Mouse (Mus musculus) myocyte (in vitro differentiated cells): Measurements from ENCODE around the gene Ppib. TPM values are rescaled to one million over a fixed set of nuclear protein-coding genes. Genes with fewer than 3 reads are reported as not detected.

Experiments used
- H3K27me3 ChIP-seq: one replicate; pipeline ENCODE4 v1.6.1; 2011; ENCODE audit not compliant: control insufficient read depth, insufficient read depth, insufficient read length
- H3K36me3 ChIP-seq: one replicate; pipeline ENCODE4 v1.6.1; 2011; ENCODE audit not compliant: control insufficient read depth, insufficient read depth
- H3K4me2 ChIP-seq: one replicate; pipeline ENCODE4 v1.6.1; 2011; ENCODE audit warnings: low read depth, control low read depth
- H3K4me3 ChIP-seq: one replicate; pipeline ENCODE4 v1.5.1; 2011; ENCODE audit warnings: mild to moderate bottlenecking, control low read depth, moderate library complexity
- H3K79me2 ChIP-seq: one replicate; pipeline ENCODE4 v1.6.1; 2011; ENCODE audit not compliant: control insufficient read depth, insufficient read depth
- H3ac ChIP-seq: one replicate; pipeline ENCODE4 v1.6.1; 2011; ENCODE audit not compliant: control insufficient read depth, insufficient read length
- CEBPB ChIP-seq: IDR thresholded peaks from 2 replicates; pipeline ENCODE4 v1.6.1; 2011; ENCODE audit warnings: mild to moderate bottlenecking, moderate library complexity; ENCODE audit not compliant: poor library complexity, insufficient read depth, severe bottlenecking
- E2F4 ChIP-seq: IDR thresholded peaks from one replicate; pipeline ENCODE4 v1.6.1; 2011; ENCODE audit warnings: mild to moderate bottlenecking, control low read depth, moderate library complexity; ENCODE audit not compliant: insufficient read depth
- MAX ChIP-seq: IDR thresholded peaks from one replicate; pipeline ENCODE4 v1.6.1; 2011; ENCODE audit warnings: low read depth, mild to moderate bottlenecking, control low read depth
- MYOD1 ChIP-seq, 3 experiments: IDR thresholded peaks; one replicate each; pipeline ENCODE4 v1.6.1; 2011; ENCODE audit warnings: control low read depth in 2 of 3, low read depth in 2 of 3, mild to moderate bottlenecking in 2 of 3, moderate library complexity in 1 of 3; ENCODE audit not compliant: insufficient read length in 2 of 3, control insufficient read depth in 1 of 3
- MYOG ChIP-seq, 3 experiments: IDR thresholded peaks; one replicate each; pipeline ENCODE4 v1.6.1; 2011; ENCODE audit warnings: control low read depth in 2 of 3, low read depth in 2 of 3, mild to moderate bottlenecking in 2 of 3; ENCODE audit not compliant: insufficient read length in 2 of 3, control insufficient read depth in 1 of 3, insufficient read depth in 1 of 3
- POLR2A ChIP-seq: IDR thresholded peaks from one replicate; pipeline ENCODE4 v1.6.1; 2011; ENCODE audit warnings: low read depth, mild to moderate bottlenecking, control low read depth, moderate library complexity; ENCODE audit not compliant: insufficient read length
- POLR2AphosphoS2 ChIP-seq: IDR thresholded peaks from one replicate; pipeline ENCODE4 v1.6.1; 2011; ENCODE audit warnings: low read depth, control low read depth; ENCODE audit not compliant: insufficient read length
- REST ChIP-seq: IDR thresholded peaks from one replicate; pipeline ENCODE4 v1.6.1; 2011; ENCODE audit warnings: mild to moderate bottlenecking, control low read depth, moderate library complexity; ENCODE audit not compliant: insufficient read depth, insufficient read length
- SRF ChIP-seq: IDR thresholded peaks from one replicate; pipeline ENCODE4 v1.6.1; 2011; ENCODE audit warnings: low read depth; ENCODE audit not compliant: control insufficient read depth, insufficient read length
- TCF12 ChIP-seq: IDR thresholded peaks from one replicate; pipeline ENCODE4 v1.6.1; 2011; ENCODE audit warnings: mild to moderate bottlenecking, control low read depth; ENCODE audit not compliant: poor library complexity, insufficient read depth, severe bottlenecking
- TCF3 ChIP-seq: IDR thresholded peaks from one replicate; pipeline ENCODE4 v1.6.1; 2011; ENCODE audit warnings: low read depth, control low read depth; ENCODE audit not compliant: insufficient read length
- USF1 ChIP-seq: IDR thresholded peaks from one replicate; pipeline ENCODE4 v1.6.1; 2011; ENCODE audit warnings: low read depth, mild to moderate bottlenecking, control low read depth, moderate library complexity
- polyA plus RNA-seq: library from polyadenylated mRNA; unstranded; fragments of >200 nt; fragmentation: generic; extraction: Trizol; gene quantifications from one replicate; pipeline ENCODE4 v1.2.1, GENCODE M21; 2012; ENCODE audit warnings: missing spikeins

Gene Ppib
- polyA plus RNA-seq, 1 experiment, result 651 TPM

DNA sequence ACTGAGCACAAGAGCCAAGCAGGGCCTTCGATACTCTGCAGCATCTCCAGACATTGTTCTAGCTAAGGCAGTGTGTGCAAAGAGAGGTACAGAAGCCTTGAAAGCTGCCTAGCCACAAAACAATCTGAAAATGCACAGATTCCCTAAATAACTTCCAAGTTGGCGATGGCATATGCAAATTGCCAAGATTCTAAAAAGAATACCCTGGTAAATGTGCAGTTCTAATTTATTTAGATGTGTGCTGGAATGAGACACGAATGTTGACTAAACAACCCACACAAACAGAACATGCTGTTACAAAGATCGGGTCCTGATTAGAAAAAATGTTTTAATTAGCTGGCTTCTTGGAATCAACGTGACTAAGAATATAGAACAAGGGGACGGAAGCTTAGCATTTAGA lies 42.6 kb downstream of the Ppib start:
- H3K4me3 ChIP-seq, result no peak overlapping the region
- H3ac ChIP-seq, result no peak overlapping the region
- H3K79me2 ChIP-seq, result no peaks in the 10 kb centered on the region
- TF ChIP-seq USF1, result no peak
- TF ChIP-seq MYOD1 (IDR thresholded peaks at IDR 0.05; ENCODE audit: control insufficient read depth in 1 of 3, insufficient read length in 2 of 3, low read depth in 2 of 3), result no peak
- TF ChIP-seq TCF12, result no peak
- TF ChIP-seq E2F4, result no peak
- no peak for TF ChIP-seq TCF3
- TF ChIP-seq MAX, result no peak
- TF ChIP-seq MYOG (IDR thresholded peaks at IDR 0.05; ENCODE audit: control insufficient read depth in 1 of 3, insufficient read depth in 1 of 3, insufficient read length in 2 of 3, low read depth in 2 of 3), result no peak
- TF ChIP-seq SRF, result no peak
- TF ChIP-seq REST, result no peak
- TF ChIP-seq CEBPB, result no peak
- TF ChIP-seq POLR2A, result no peak
- no peak for TF ChIP-seq POLR2AphosphoS2
- peaks cover 75% of the 10 kb centered on the region for H3K36me3 ChIP-seq
- H3K4me2 ChIP-seq, result no peak overlapping the region
- H3K27me3 ChIP-seq, result no peaks in the 10 kb centered on the region

DNA sequence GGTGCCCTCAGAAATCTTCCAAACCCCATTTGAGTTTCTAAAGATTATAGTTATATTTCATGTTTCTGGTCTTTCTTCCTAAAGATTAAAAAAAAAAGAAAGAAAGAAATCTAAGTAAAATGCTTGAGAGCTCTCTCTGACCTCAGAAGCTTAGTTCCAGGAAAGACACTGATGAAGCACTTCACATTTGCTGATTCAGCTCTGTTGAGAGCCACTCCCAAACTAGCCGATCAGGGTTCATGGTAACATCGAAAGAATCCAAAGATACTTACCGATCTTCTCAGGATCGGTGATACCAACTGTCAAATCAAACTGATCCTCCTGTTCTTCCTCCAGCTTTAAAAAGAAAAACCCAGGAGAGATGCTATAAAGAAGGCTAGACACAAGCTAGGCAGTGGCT lies 44.6 kb downstream of the Ppib start:
- no peak overlapping the region for H3K4me3 ChIP-seq
- no peaks in the 10 kb centered on the region for H3K27me3 ChIP-seq
- H3K4me2 ChIP-seq, result no peak overlapping the region
- H3ac ChIP-seq, result no peak overlapping the region
- no peak for TF ChIP-seq E2F4
- TF ChIP-seq USF1, result no peak
- no peak for TF ChIP-seq CEBPB
- no peak for TF ChIP-seq POLR2A
- TF ChIP-seq MYOG (IDR thresholded peaks at IDR 0.05; ENCODE audit: control insufficient read depth in 1 of 3, insufficient read depth in 1 of 3, insufficient read length in 2 of 3, low read depth in 2 of 3), result no peak
- TF ChIP-seq TCF12, result no peak
- no peak for TF ChIP-seq MAX
- no peak for TF ChIP-seq TCF3
- TF ChIP-seq REST, result no peak
- no peak for TF ChIP-seq SRF
- no peak for TF ChIP-seq MYOD1 (IDR thresholded peaks at IDR 0.05; ENCODE audit: control insufficient read depth in 1 of 3, insufficient read length in 2 of 3, low read depth in 2 of 3)
- no peak for TF ChIP-seq POLR2AphosphoS2
- peaks cover 79% of the 10 kb centered on the region for H3K36me3 ChIP-seq
- no peaks in the 10 kb centered on the region for H3K79me2 ChIP-seq

DNA sequence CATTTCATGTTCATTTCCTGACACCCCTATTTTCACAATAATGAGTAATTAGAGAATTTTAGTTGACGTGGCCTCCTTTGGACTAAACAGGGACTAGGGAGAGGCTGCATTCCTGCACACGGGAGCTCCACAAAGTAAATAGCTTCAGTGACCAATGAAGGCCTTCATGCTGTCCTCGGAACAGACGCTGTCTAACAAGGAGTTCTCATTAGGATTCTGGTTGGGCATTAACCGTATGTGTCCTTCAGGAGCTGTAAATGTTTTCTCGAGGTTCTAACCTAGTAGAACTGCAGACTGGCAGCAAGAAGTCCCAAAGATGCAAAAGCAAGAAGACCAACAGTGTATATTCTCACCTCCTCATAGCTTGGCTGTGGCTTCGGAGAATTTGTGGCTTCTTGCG lies 45.1 kb downstream of the Ppib start:
- H3K4me2 ChIP-seq, result no peak overlapping the region
- no peak overlapping the region for H3ac ChIP-seq
- no peaks in the 10 kb centered on the region for H3K79me2 ChIP-seq
- H3K27me3 ChIP-seq, result no peaks in the 10 kb centered on the region
- no peak overlapping the region for H3K4me3 ChIP-seq
- peaks cover 76% of the 10 kb centered on the region for H3K36me3 ChIP-seq
- no peak for TF ChIP-seq POLR2AphosphoS2
- no peak for TF ChIP-seq REST
- no peak for TF ChIP-seq POLR2A
- TF ChIP-seq MYOD1 (IDR thresholded peaks at IDR 0.05; ENCODE audit: control insufficient read depth in 1 of 3, insufficient read length in 2 of 3, low read depth in 2 of 3), result no peak
- no peak for TF ChIP-seq MAX
- no peak for TF ChIP-seq CEBPB
- no peak for TF ChIP-seq USF1
- no peak for TF ChIP-seq TCF12
- no peak for TF ChIP-seq SRF
- no peak for TF ChIP-seq TCF3
- TF ChIP-seq MYOG (IDR thresholded peaks at IDR 0.05; ENCODE audit: control insufficient read depth in 1 of 3, insufficient read depth in 1 of 3, insufficient read length in 2 of 3, low read depth in 2 of 3), result no peak
- no peak for TF ChIP-seq E2F4

DNA sequence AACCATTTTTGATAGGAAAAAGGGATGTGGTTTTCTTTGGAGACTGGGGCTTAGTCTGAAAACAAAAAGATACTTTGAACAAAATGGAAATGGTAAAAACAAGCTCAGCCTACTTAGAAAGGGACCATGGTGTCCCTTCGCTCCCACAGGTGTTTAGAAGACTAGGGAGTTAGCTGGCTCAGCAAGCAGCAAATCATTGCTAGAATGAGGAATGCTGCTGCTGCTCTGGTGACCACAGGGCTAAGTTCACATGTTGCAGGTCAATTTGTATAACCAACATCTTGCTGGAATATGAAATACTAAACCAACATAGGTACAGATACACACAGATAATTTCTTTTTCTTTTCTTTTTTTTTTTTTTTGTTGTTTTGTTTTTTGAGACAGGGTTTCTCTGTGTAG lies 49.6 kb downstream of the Ppib start:
- peaks cover 56% of the 10 kb centered on the region for H3K36me3 ChIP-seq
- no peak for TF ChIP-seq MYOG (IDR thresholded peaks at IDR 0.05; ENCODE audit: control insufficient read depth in 1 of 3, insufficient read depth in 1 of 3, insufficient read length in 2 of 3, low read depth in 2 of 3)
- no peak for TF ChIP-seq SRF
- no peak for TF ChIP-seq POLR2AphosphoS2
- no peak for TF ChIP-seq TCF3
- no peak for TF ChIP-seq REST
- no peak for TF ChIP-seq USF1
- TF ChIP-seq MYOD1 (IDR thresholded peaks at IDR 0.05; ENCODE audit: control insufficient read depth in 1 of 3, insufficient read length in 2 of 3, low read depth in 2 of 3), result no peak
- TF ChIP-seq CEBPB, result no peak
- no peak for TF ChIP-seq E2F4
- no peak for TF ChIP-seq MAX
- TF ChIP-seq TCF12, result no peak
- TF ChIP-seq POLR2A, result no peak

DNA sequence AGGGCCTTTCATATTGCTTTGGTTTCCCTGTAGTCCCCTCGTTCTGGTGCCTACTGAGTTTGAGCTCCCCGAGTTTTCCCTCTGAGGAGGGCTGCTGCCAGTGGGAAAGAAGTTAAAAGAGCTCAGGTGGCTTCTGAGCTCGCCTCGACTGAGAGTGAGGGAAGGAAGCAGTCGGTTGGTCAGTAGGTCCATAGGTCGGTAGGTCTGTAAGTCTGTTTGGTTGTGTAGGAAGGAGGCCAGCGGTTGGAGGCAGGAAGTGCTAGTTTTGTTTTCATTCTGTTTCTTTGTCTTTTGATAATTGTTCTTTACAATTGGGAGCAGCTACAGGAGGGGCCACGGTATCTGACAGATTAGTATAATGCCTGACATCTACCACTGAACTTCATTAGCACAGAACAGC lies 50.1 kb downstream of the Ppib start:
- TF ChIP-seq TCF12, result no peak
- no peak for TF ChIP-seq USF1
- TF ChIP-seq POLR2AphosphoS2, result no peak
- TF ChIP-seq CEBPB, result no peak
- peaks cover 57% of the 10 kb centered on the region for H3K36me3 ChIP-seq
- H3ac ChIP-seq, result no peak overlapping the region
- H3K79me2 ChIP-seq, result peaks cover 35% of the 10 kb centered on the region
- no peak overlapping the region for H3K4me3 ChIP-seq
- H3K4me2 ChIP-seq, result no peak overlapping the region
- no peaks in the 10 kb centered on the region for H3K27me3 ChIP-seq

More for the DNA sequence above, 49.6 kb downstream of the Ppib start:
- H3K4me2 ChIP-seq, result no peak overlapping the region
- H3K27me3 ChIP-seq, result no peaks in the 10 kb centered on the region
- H3K4me3 ChIP-seq, result no peak overlapping the region
- H3ac ChIP-seq, result no peak overlapping the region
- peaks cover 30% of the 10 kb centered on the region for H3K79me2 ChIP-seq
